Mouse (Mus musculus) bone marrow, adult 2 months (tissue): Measurements from ENCODE around the gene Slc25a16. TPM values are rescaled to one million over a fixed set of nuclear protein-coding genes. Genes with fewer than 3 reads are reported as not detected.
A peak's percentile ranks its signal among the peaks of the same experiment; 100 is the strongest.

Experiments
- H3K27ac ChIP-seq: fragments of 200-500 bp; 2 replicates; pipeline ENCODE4 v1.5.1; 2012; ENCODE audit warnings: low read depth, mild to moderate bottlenecking, control low read depth, inconsistent platforms, low read length; ENCODE audit not compliant: control insufficient read depth, poor library complexity, insufficient read depth
- H3K4me1 ChIP-seq: fragments of 200-500 bp; 2 replicates; pipeline ENCODE4 v1.6.1; 2011; ENCODE audit warnings: low read length; ENCODE audit not compliant: control insufficient read depth, insufficient read depth
- H3K4me3 ChIP-seq: fragments of 200-500 bp; replicated peaks from 2 replicates; pipeline ENCODE3; 2011; ENCODE audit warnings: mild to moderate bottlenecking, low read depth, low read length, control low read depth; ENCODE audit not compliant: control insufficient read depth
- CTCF ChIP-seq: fragments of 200-500 bp; IDR thresholded peaks from 2 replicates; pipeline ENCODE4 v1.5.1; 2011; ENCODE audit warnings: low read length, control low read depth; ENCODE audit not compliant: control insufficient read depth, insufficient read depth
- POLR2A ChIP-seq: fragments of 200-500 bp; IDR thresholded peaks from 2 replicates; pipeline ENCODE4 v1.6.1; 2011; ENCODE audit warnings: low read depth, mild to moderate bottlenecking, control low read depth, low read length, borderline replicate concordance; ENCODE audit not compliant: control insufficient read depth
- WGBS: fragments of 180-500 bp; shearing (Covaris S2); methylation state at CpG from one replicate; pipeline ENCODE4 v1.1.7; 2018; 5-methylcytosine and 5-hydroxymethylcytosine counted together
- polyA plus RNA-seq: library from polyadenylated mRNA; stranded (reverse); fragments of >200 nt; gene quantifications from 2 replicates; pipeline ENCODE4 v1.2.4, GENCODE M21; 2011; ENCODE audit warnings: low replicate concordance; ENCODE audit not compliant: missing spikeins, insufficient read depth, insufficient read length

Gene Slc25a16
- polyA plus RNA-seq, 1 experiment, result 7.3 TPM

DNA sequence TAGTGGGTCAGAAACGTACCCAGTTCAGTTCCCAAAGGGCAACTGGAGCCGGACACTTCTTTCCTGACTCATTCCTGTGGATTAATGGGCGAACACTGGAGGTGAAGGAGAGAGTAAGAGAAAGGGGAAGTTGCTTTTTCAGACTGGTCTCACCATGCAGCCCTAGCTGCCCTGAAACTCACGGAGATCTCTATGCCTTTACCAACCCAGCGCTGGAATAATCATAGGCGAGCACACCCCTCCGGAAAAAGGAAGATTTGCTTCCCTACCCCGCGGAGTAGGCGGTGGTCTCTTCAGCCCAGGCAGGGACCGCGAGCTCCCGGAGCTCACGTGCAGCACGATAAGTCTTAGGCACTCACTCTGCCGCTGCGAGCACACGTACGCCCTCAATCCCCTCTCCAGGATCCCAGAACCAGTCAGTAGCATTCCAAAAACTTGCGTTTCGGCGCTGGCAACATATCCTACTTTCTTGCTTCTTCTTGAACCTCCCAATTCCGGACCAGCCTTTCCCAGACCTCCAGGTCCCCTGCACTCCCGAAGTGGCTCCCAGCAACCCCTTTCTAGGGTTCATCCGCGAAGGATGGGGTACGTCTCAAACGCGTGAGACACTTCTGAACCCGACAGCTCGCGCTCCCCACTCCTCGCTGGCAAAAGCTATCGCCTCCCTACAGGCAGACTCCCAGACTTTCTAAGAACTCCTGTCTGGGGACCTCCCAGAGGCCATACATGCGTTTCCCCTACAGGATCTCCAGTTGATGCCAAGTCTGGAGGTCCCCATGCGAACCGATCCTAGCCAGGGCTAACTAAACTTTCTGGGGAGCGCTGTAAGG lies 34.2 kb upstream of the Slc25a16 start:
- WGBS, result under 1% methylated on average over 38 of the region's 38 CpGs
- H3K4me3 ChIP-seq, result peak overlapping the region; percentile 30
- H3K4me1 ChIP-seq, result no peaks in the 10 kb centered on the region; the same call in 1 of the 2 replicates
- no peak for TF ChIP-seq CTCF
- TF ChIP-seq POLR2A, result no peak
- no peak overlapping the region for H3K27ac ChIP-seq

DNA sequence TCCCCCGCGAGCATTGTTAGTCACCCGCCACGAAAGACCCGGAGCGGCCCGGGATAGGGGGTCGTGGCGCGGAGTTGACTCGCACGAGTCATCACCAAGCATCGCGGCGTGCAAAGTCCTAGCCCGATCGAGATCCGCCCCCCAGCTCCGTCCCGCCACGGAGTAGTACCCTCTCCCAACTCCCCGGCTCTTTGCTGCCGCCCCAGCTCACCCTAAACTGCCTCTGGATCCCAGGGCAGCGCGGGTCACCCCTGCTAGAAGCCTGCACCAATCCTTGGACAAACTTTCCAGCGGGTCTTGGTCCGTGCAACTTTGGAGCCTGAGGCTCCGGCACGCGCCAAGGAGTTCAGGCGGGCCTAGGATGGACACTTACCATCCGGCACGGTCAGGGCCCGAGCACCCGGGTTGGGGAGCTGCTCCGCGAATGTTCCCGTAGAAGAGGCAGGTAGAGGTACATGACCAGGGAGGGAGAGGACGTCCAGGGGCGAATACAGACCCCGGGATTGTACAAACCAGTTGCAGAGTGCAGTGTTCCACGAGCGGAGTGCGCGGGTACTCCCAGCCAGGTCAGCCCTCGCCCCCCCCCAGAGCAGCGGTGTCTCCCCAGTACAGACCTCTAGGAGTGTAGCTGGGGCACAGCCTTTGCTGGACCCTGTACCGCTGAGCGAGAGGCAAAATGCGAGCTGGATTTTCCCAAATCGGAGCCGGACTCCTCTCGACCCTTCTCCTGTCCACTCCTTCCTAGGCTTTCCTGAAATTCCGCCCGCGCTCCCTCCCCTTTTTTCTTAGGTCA lies 33.4 kb upstream of the Slc25a16 start:
- Histone ChIP-seq H3K4me1 (no peaks in the 10 kb centered on the region; the same call in 1 of the 2 replicates), H3K4me3 (peak overlapping the region; percentile 37), H3K27ac (no peak overlapping the region)
- WGBS, result under 1% methylated on average over 56 of the region's 56 CpGs
- TF ChIP-seq POLR2A, result no peak
- TF ChIP-seq CTCF, result no peak

GRCm38 (mm10) chr10:62891025-62891424 lies 29.4 kb upstream of the Slc25a16 start:
- Histone ChIP-seq H3K27ac (no peak overlapping the region), H3K4me3 (no peak overlapping the region), H3K4me1 (no peaks in the 10 kb centered on the region; the same call in 1 of the 2 replicates)
- TF ChIP-seq POLR2A, result no peak
- TF ChIP-seq CTCF, result no peak
- WGBS, result 6% methylated on average over 3 of the region's 3 CpGs

GRCm38 (mm10) chr10:62892549-62893232 lies 27.7 kb upstream of the Slc25a16 start:
- H3K4me3 ChIP-seq, result no peak overlapping the region
- no peak overlapping the region for H3K27ac ChIP-seq
- 56% methylated on average over 4 of the region's 4 CpGs for WGBS
- no peak for TF ChIP-seq POLR2A
- TF ChIP-seq CTCF, result no peak
- no peaks in the 10 kb centered on the region; the same call in 1 of the 2 replicates for H3K4me1 ChIP-seq

DNA sequence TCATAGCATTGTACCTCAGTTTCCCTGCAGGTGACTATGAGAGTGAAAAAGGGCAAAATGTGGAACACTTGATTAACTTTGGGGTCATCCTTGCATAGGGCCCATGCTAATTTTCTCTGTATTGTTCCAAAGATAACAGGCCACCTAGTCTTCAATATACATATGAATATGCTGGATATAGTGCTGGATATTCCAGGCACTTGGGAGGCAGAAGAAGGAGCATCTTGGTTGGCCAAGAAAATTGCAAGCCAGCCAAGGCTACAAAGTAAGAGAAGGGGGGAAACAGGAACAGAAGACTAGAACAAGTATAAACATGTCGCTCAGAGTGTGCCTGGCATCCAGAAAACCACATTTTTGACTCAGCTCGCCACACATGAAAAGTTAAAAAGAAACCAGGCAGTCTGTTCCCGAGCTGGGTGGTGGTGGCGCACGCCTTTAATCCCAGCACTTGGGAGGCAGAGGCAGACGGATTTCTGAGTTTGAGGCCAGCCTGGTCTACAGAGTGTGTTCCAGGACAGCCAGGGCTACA lies 27.0 kb upstream of the Slc25a16 start:
- 29% methylated on average over 6 of the region's 6 CpGs for WGBS
- no peak overlapping the region for H3K4me3 ChIP-seq

DNA sequence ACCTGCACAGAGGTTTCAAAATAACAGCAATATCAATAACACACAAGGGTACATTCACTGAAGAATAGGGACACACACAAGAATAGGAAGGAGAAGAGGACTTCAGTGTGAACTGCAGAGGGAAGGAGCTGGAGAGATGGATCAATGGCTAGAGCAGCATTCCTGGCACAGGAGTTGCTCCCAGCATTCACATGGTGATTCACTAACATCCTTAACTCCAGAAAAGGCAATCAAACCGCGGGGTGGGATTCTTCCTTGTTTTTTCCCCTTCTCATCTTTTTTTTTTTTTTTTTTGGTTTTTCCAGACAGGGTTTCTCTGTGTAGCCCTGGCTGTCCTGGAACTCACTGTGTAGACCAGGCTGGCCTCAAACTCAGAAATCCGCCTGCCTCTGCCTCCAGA lies 26.0 kb upstream of the Slc25a16 start:
- TF ChIP-seq POLR2A (no peak), CTCF (no peak)
- Histone ChIP-seq H3K4me1 (no peaks in the 10 kb centered on the region; the same call in 1 of the 2 replicates), H3K4me3 (no peak overlapping the region), H3K27ac (no peak overlapping the region)
- whole genome bisulfite sequencing, result 79% methylated on average over 3 of the region's 3 CpGs

More for the DNA sequence above, 27.0 kb upstream of the Slc25a16 start:
- Histone ChIP-seq H3K27ac (no peak overlapping the region), H3K4me1 (no peaks in the 10 kb centered on the region; the same call in 1 of the 2 replicates)
- no peak for TF ChIP-seq CTCF
- TF ChIP-seq POLR2A, result no peak

GRCm38 (mm10) chr10:62895386-62895785 lies 25.0 kb upstream of the Slc25a16 start:
- H3K4me3 ChIP-seq, result no peak overlapping the region
- no peak for TF ChIP-seq CTCF
- TF ChIP-seq POLR2A, result no peak
- no peak overlapping the region for H3K27ac ChIP-seq
- no peaks in the 10 kb centered on the region; the same call in 1 of the 2 replicates for H3K4me1 ChIP-seq
- WGBS, result 47% methylated on average over 6 of the region's 6 CpGs
